Mouse (Mus musculus) embryonic facial prominence, embryonic 14.5 days (tissue): ENCODE results near the gene Prmt3. TPM values are rescaled to one million over a fixed set of nuclear protein-coding genes. Genes with fewer than 3 reads are reported as not detected.
A peak's percentile ranks its signal among the peaks of the same experiment; 100 is the strongest.

Experiments used
- ATAC-seq: fragments of 200-750 bp; cut with Nextera tagmentation; 2 replicates; pipeline ENCODE4 v1.8.0; 2017; ENCODE audit warnings: low read depth, moderate number of reproducible peaks, moderate TSS enrichment
- DNase-seq: peaks from one replicate; pipeline ENCODE4 v3.0.0-alpha.2; 2015; ENCODE audit warnings: low spot score
- H3K27ac ChIP-seq: fragments of 300-500 bp; sonication (generic); replicated peaks from 2 replicates; pipeline ENCODE4 v1.5.1; 2014; ENCODE audit warnings: low read depth, mild to moderate bottlenecking, low read length, moderate library complexity
- H3K27me3 ChIP-seq: fragments of 300-500 bp; sonication (generic); replicated peaks from 2 replicates; pipeline ENCODE4 v1.6.1; 2014; ENCODE audit warnings: low read length; ENCODE audit not compliant: control insufficient read depth, insufficient read depth
- H3K36me3 ChIP-seq: fragments of 300-500 bp; sonication (generic); 2 replicates; pipeline ENCODE4 v1.6.1; 2014; ENCODE audit warnings: low read length, mixed read lengths; ENCODE audit not compliant: control insufficient read depth, insufficient read depth
- H3K4me1 ChIP-seq: fragments of 300-500 bp; sonication (generic); 2 replicates; pipeline ENCODE4 v1.6.1; 2014; ENCODE audit warnings: antibody characterized with exemption, low read length; ENCODE audit not compliant: control insufficient read depth, insufficient read depth
- H3K4me2 ChIP-seq: fragments of 300-500 bp; sonication (generic); 2 replicates; pipeline ENCODE4 v1.6.1; 2014; ENCODE audit warnings: low read depth, mild to moderate bottlenecking, low read length, moderate library complexity, mixed read lengths
- H3K4me3 ChIP-seq: fragments of 300-500 bp; sonication (generic); 2 replicates; pipeline ENCODE4 v1.5.1; 2014; ENCODE audit warnings: low read depth, mild to moderate bottlenecking, low read length
- H3K9ac ChIP-seq: fragments of 300-500 bp; sonication (generic); 2 replicates; pipeline ENCODE4 v1.6.1; 2014; ENCODE audit warnings: low read depth, mild to moderate bottlenecking, low read length, moderate library complexity, mixed read lengths
- H3K9me3 ChIP-seq: fragments of 300-500 bp; sonication (generic); 2 replicates; pipeline ENCODE4 v1.6.1; 2016; ENCODE audit warnings: low read length; ENCODE audit not compliant: control insufficient read depth
- WGBS: fragments of 180-500 bp; shearing (Covaris S2); extraction: QIAGEN DNeasy Blood & Tissue Kit; methylation state at CpG from one replicate; pipeline ENCODE4 v1.1.7; 2014; 5-methylcytosine and 5-hydroxymethylcytosine counted together
- polyA plus RNA-seq: library from polyadenylated mRNA; unstranded; fragments of >200 nt; fragmentation: Nextera tagmentation; extraction: Ambion mirVana; gene quantifications from 2 replicates; pipeline ENCODE4 v1.2.1, GENCODE M21; 2014

Prmt3 gene
- polyA plus RNA-seq, 1 experiment from 2014 or later, result 53.0 TPM

DNA sequence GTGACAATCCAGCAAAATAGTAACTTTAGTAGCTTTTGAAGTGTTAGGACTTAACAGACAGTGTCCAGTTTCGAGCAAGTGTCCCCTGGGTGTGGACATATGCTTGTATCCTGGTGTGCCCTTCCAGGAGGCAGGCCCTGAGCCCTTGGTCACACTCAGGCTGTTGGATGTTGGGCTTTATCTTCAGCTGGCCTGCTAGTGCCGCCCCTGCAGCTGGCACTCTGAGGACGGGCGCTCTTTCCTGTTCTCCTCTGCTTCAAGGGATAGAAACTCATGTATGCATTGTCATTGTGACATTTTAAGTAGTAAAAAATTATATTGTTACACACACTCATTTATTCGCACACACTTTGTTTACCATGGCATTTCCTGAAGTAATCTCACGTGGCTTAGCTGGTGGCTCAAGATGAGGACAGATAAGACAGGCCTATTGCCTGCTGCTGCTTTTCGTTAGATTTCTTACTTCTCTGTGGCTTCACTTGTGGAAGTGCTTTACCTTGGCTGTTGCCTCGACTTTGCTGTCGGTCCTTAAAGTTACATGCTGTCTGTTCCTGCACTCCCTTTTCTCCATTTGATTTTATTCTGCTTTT lies 29.0 kb downstream of the Prmt3 start:
- Histone ChIP-seq H3K4me3 (no peak overlapping the region), H3K36me3 (peaks cover 38% of the 10 kb centered on the region), H3K4me1 (no peaks in the 10 kb centered on the region), H3K9me3 (no peaks in the 10 kb centered on the region), H3K4me2 (no peak overlapping the region), H3K27ac (no peak overlapping the region), H3K27me3 (no peaks in the 10 kb centered on the region), H3K9ac (no peak overlapping the region)
- no peak for ATAC-seq
- 82% methylated on average over 9 of the region's 9 CpGs for WGBS
- DNase-seq, result no peak

DNA sequence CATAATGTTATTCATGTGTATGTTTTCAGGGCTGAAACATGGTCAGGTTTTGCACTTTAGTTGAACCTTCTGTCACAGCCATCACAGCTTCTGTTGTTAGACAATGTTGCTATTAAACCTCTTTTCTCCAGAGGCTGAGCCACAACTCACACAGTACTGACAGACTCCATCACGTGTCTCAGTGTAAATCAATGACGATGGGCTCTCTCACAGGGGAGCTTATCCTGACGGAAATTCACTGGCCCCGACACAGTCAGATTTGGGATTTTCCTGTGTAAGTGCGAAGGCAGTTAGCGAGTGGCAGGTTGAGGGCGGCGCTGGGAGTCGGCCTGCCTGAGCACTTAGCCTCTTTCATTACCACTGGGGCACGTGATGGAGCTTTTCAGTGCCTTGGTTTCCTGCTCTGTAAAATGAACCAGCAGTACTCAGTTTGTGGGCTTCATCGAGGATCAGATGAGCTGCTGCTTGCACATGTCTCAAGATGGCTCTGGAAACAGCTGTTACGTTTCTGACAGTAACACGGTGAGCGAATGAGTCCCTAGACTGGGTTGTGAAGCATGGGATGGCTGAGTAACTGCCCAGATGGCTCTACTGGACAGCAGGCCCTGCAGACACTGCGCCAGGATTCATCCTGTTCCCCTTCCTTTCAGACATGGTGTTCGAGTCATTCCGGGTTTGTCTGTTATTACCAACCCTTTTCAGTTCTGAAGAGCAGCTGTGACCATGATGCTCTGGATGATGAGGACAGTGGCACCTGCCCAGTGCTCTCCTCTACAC lies 29.9 kb downstream of the Prmt3 start:
- H3K9ac ChIP-seq, result no peak overlapping the region
- peaks cover 31% of the 10 kb centered on the region for H3K36me3 ChIP-seq
- H3K4me2 ChIP-seq, result no peak overlapping the region
- DNase-seq, result no peak
- no peaks in the 10 kb centered on the region for H3K9me3 ChIP-seq
- H3K27ac ChIP-seq, result no peak overlapping the region
- ATAC-seq, result no peak
- 88% methylated on average over 17 of the region's 17 CpGs for whole genome bisulfite sequencing
- no peaks in the 10 kb centered on the region for H3K27me3 ChIP-seq
- no peak overlapping the region for H3K4me3 ChIP-seq
- H3K4me1 ChIP-seq, result no peaks in the 10 kb centered on the region

DNA sequence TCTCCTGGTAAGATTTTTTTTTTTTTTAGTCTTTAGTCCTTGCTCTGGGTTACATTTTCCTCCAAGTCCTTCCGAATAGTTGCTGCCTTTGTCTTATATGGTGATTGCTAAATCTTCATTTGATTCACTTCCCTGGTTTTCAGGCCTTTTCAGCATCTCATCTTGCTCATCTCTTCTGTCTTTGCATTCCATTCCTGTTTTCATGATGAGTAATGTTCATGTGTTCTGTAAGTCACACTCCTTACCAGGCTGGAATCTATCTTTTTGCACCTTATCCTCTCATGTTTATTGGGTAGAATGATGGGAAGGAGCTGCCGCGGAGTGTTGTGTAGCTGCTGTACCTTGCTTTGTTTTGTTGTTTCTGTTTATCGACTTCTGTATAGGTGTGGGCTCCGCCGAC lies 31.0 kb downstream of the Prmt3 start:
- H3K4me1 ChIP-seq, result no peaks in the 10 kb centered on the region
- peaks cover 30% of the 10 kb centered on the region for H3K36me3 ChIP-seq
- H3K27ac ChIP-seq, result no peak overlapping the region
- no peaks in the 10 kb centered on the region for H3K27me3 ChIP-seq
- no peak for ATAC-seq
- H3K9ac ChIP-seq, result no peak overlapping the region
- 90% methylated on average over 6 of the region's 6 CpGs for WGBS
- H3K9me3 ChIP-seq, result no peaks in the 10 kb centered on the region
- H3K4me2 ChIP-seq, result no peak overlapping the region
- H3K4me3 ChIP-seq, result no peak overlapping the region
- DNase-seq, result no peak

DNA sequence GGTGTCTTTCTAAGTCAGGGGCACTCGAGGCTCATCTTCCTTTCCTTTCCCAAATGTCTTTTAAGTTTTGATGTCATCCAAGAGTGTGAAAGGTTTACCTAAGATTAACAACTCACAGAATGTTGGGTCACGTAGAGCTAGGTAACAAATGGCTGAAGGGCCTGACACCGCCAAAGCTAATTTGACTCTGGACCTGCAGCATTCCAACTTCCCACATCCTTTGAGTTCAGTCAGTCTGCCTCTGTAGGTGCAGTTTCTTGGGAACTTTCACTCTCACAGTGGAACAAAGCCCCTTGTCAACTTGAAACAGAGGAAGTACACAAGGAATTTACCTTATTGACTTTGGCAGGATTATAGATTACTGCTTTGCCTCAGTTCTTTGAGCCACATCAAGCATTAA lies 31.4 kb downstream of the Prmt3 start:
- no peaks in the 10 kb centered on the region for H3K9me3 ChIP-seq
- WGBS, result 70% methylated on average over 3 of the region's 3 CpGs
- ATAC-seq (no peak), DNase-seq (peak; percentile 6)
- H3K4me2 ChIP-seq, result no peak overlapping the region
- H3K4me1 ChIP-seq, result no peaks in the 10 kb centered on the region
- H3K27me3 ChIP-seq, result no peaks in the 10 kb centered on the region
- H3K36me3 ChIP-seq, result peaks cover 29% of the 10 kb centered on the region
- no peak overlapping the region for H3K4me3 ChIP-seq
- H3K27ac ChIP-seq, result no peak overlapping the region
- no peak overlapping the region for H3K9ac ChIP-seq

DNA sequence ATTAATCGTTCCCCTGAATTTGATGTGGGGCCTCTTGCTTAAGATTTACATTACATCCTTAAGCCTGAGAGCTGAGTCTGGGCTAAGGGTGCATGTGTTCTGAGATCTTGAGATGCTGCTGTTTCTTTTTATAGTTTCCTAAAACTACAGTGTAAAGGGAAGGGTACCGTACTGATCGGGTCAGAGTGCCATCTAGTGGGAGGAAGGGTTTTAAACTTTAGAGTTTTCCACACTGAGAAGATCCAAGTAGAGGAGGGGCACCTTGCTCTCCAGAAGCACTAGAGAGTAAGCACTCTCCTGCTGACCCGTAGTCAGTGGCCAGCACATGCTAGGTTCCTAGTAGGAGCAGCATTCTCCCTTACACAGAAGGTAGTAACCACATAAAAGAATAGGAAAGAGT lies 33.2 kb downstream of the Prmt3 start:
- Histone ChIP-seq H3K4me1 (no peaks in the 10 kb centered on the region), H3K4me3 (no peak overlapping the region), H3K9me3 (no peaks in the 10 kb centered on the region), H3K4me2 (no peak overlapping the region), H3K9ac (no peak overlapping the region), H3K36me3 (peaks cover 32% of the 10 kb centered on the region), H3K27ac (no peak overlapping the region), H3K27me3 (no peaks in the 10 kb centered on the region)
- DNase-seq, result peak; percentile 16
- ATAC-seq, result no peak
- 44% methylated on average over 4 of the region's 4 CpGs for WGBS

DNA sequence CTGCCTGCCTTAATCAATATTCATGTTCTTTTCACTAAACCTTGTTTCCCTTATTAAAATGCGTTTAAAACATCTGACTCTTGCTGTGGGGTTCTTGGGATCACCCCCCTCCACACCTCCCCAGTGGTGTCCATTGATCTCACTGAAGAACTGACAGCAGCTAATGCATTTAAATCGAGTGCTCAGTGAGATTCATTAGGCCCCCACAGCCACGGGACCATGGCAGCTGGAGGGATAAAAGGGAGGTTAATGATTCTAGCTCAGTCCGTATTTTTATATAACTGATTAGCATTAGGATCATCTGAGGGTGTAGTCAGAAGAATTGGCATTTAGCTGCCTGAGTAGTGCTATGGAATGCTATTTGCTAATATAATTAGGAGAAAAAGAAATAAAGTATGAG lies 41.2 kb downstream of the Prmt3 start:
- H3K27ac ChIP-seq, result no peak overlapping the region
- H3K9me3 ChIP-seq, result no peaks in the 10 kb centered on the region
- H3K4me2 ChIP-seq, result no peak overlapping the region
- no peak overlapping the region for H3K4me3 ChIP-seq
- peaks cover 22% of the 10 kb centered on the region for H3K36me3 ChIP-seq
- H3K27me3 ChIP-seq, result no peaks in the 10 kb centered on the region
- DNase-seq (no peak), ATAC-seq (no peak)
- WGBS, result 53% methylated on average over 4 of the region's 4 CpGs
- H3K4me1 ChIP-seq, result no peaks in the 10 kb centered on the region
- H3K9ac ChIP-seq, result no peak overlapping the region

DNA sequence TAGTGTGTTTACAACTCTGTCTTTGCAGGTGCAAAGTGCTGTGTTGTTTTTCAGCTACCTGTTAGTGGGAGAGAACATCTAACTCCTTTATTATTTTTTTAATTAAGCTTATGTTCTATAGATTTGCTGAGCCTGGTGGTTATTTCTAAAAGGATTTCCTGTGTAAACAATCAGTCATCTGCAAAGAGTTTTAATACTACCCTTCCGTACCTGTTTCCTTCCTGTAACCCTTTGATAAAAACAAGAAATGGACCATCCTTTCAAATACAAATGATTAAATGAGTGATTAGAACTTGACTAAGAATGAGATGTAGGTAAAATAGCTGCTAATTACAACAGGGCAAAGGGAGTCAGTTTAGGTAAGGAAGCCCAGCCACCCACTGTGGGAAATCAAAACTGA lies 43.2 kb downstream of the Prmt3 start:
- WGBS, result 69% methylated on average over 1 of the region's 1 CpGs

DNA sequence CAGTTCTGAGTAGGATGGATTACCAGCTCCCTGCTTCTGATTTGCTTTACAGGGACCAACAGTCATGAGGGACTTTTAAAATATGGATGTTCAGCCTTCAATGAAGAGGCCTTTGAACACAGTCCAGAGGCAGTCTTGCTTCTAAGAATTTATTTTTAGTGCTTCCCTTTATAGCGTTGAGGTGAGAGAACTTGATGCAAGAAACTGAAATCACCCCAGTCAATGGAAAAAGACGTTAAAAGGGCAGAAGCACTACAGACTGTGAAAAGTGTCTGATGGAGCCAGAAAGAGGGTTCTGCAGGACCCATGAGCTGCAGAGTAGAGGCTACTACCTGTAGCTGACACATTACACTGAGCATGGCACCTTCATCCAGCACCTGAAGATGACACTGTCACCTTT lies 43.9 kb downstream of the Prmt3 start:
- no peak for DNase-seq
- Histone ChIP-seq H3K4me1 (no peaks in the 10 kb centered on the region), H3K27me3 (no peaks in the 10 kb centered on the region), H3K4me3 (no peak overlapping the region), H3K4me2 (no peak overlapping the region), H3K9ac (no peak overlapping the region), H3K36me3 (peaks cover 18% of the 10 kb centered on the region), H3K27ac (no peak overlapping the region), H3K9me3 (no peaks in the 10 kb centered on the region)
- ATAC-seq, result no peak
- 87% methylated on average over 2 of the region's 2 CpGs for WGBS

More for the DNA sequence above, 43.2 kb downstream of the Prmt3 start:
- Histone ChIP-seq H3K4me3 (no peak overlapping the region), H3K9ac (no peak overlapping the region), H3K27ac (no peak overlapping the region), H3K9me3 (no peaks in the 10 kb centered on the region), H3K4me2 (no peak overlapping the region), H3K36me3 (peaks cover 13% of the 10 kb centered on the region), H3K27me3 (no peaks in the 10 kb centered on the region), H3K4me1 (no peaks in the 10 kb centered on the region)
- DNase-seq (no peak), ATAC-seq (no peak)

DNA sequence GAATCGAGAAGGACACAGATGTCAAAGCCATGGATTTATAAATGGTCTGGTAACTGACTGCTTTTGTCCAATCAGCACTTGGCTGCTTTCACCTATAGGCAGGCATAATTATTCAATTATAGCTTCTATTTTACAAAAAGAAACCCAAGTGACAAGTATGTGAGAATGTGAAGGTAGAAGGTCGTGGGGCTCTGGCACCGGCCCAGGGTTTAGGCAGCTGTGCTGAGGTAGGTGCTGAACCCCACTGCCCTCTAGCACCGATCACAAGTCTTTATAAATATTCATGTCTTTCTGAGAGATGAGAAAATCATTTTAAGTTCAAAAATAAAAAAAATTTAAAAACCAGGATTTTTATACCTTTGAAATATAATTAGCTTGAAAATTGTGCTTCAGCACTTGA lies 45.4 kb downstream of the Prmt3 start:
- Histone ChIP-seq H3K36me3 (peaks cover 27% of the 10 kb centered on the region), H3K27ac (no peak overlapping the region), H3K27me3 (no peaks in the 10 kb centered on the region), H3K9ac (no peak overlapping the region), H3K4me3 (no peak overlapping the region), H3K4me2 (no peak overlapping the region), H3K4me1 (no peaks in the 10 kb centered on the region), H3K9me3 (no peaks in the 10 kb centered on the region)
- 86% methylated on average over 4 of the region's 4 CpGs for WGBS
- no peak for ATAC-seq
- no peak for DNase-seq
